Mouse (Mus musculus): ENCODE measurements around the gene Ksr2. TPM values are rescaled to one million over a fixed set of nuclear protein-coding genes. Genes with fewer than 3 reads are reported as not detected.

Ksr2 gene
- polyA plus RNA-seq, 1 experiment: 0.30 TPM

DNA sequence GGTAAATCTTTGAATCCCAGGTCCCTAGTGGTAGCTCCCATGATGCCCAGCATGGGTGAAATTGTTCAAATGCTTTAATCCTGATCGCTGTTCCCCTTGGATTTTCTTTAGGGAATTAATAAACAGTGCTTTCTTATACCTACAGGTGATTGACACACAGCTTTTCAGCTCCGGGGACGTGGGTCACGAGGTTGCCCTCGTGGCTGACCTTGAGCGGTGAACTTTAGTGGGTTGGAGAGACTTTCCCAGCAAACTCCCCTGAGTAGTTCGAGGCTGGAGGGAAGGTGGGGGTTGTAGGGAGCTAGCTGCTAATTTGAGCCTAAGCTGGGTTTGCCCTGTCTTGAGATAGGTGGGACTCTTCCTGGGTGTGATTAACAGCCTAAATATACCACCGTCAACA is 41.7 kb downstream of the Ksr2 start:
- TF ChIP-seq CTCF (IDR thresholded peaks at IDR 0.05; ENCODE audit: extremely low read depth, insufficient read depth, insufficient read length, insufficient replicate concordance): no peak
- 83% methylated on average over 8 of the region's 8 CpGs for WGBS
- no peak for DNase-seq (ENCODE audit: low read depth in 1 of 2, low spot score in 2 of 2)
- Histone ChIP-seq H3K27me3 (ENCODE audit: control insufficient read depth, insufficient read depth, low read length) (no peaks in the 10 kb centered on the region), H3K36me3 (ENCODE audit: control insufficient read depth, insufficient read depth, low read length) (no peaks in the 10 kb centered on the region), H3K4me1 (ENCODE audit: control insufficient read depth, insufficient read depth, insufficient read length) (no peaks in the 10 kb centered on the region), H3K4me3 (ENCODE audit: extremely low read depth, insufficient read depth, insufficient read length) (no peak overlapping the region), H3K27ac (ENCODE audit: insufficient read depth, low read length) (no peak overlapping the region)

DNA sequence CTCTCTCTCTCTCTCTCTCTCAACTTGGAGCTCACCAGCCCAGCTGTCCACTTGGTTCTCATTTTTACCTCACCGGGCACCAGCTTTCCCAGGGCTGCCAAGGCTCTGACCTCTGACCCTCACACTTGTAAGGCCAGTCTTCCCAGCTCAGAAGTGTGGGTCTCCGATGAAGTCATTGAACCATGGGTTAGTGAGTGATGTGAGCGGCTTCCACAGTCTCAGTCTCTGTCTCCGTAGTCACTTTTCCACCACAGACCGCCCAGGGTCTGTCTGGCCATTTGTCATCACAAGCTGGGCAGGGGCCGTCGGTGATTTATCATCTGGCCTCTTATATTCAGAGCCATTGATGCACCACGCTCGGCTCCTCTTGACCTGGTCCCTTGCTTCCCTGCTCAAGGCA is 43.3 kb downstream of the Ksr2 start:
- Histone ChIP-seq H3K27ac (ENCODE audit: insufficient read depth, low read length) (no peak overlapping the region), H3K36me3 (ENCODE audit: control insufficient read depth, insufficient read depth, low read length) (no peaks in the 10 kb centered on the region), H3K4me1 (ENCODE audit: control insufficient read depth, insufficient read depth, insufficient read length) (no peaks in the 10 kb centered on the region), H3K4me3 (ENCODE audit: extremely low read depth, insufficient read depth, insufficient read length) (no peak overlapping the region), H3K27me3 (ENCODE audit: control insufficient read depth, insufficient read depth, low read length) (no peaks in the 10 kb centered on the region)
- 92% methylated on average over 9 of the region's 9 CpGs for WGBS
- no peak for DNase-seq (ENCODE audit: low read depth in 1 of 2, low spot score in 2 of 2)
- TF ChIP-seq CTCF (IDR thresholded peaks at IDR 0.05; ENCODE audit: extremely low read depth, insufficient read depth, insufficient read length, insufficient replicate concordance): no peak
- TF ChIP-seq POLR2A (IDR thresholded peaks at IDR 0.05; ENCODE audit: low read depth, low read length): no peak

DNA sequence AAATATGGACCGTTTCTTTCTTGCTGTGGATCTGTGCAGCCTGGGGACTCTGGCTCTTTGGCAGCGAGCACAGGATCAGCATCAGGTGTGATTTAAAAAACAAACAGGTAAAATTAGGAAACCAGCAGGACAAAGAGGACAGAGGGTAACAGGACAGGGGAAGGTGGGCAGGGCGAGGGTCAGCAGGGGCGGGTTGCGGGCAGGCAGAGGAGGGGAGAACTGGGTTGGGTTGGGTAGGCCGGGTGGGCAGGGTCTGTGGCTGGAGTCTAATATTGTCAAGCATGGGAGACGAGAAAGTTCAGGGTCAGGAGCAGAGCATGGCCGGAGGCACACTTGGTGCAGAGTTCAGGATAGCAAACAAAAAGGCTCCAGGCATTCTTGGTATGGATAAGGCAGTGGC is 43.8 kb downstream of the Ksr2 start:
- Histone ChIP-seq H3K4me1 (ENCODE audit: control insufficient read depth, insufficient read depth, insufficient read length) (no peaks in the 10 kb centered on the region), H3K36me3 (ENCODE audit: control insufficient read depth, insufficient read depth, low read length) (no peaks in the 10 kb centered on the region), H3K27me3 (ENCODE audit: control insufficient read depth, insufficient read depth, low read length) (no peaks in the 10 kb centered on the region), H3K4me3 (ENCODE audit: extremely low read depth, insufficient read depth, insufficient read length) (no peak overlapping the region), H3K27ac (ENCODE audit: insufficient read depth, low read length) (no peak overlapping the region)
- DNase-seq (ENCODE audit: low read depth in 1 of 2, low spot score in 2 of 2): no peak
- WGBS: 90% methylated on average over 8 of the region's 8 CpGs
- TF ChIP-seq CTCF (IDR thresholded peaks at IDR 0.05; ENCODE audit: extremely low read depth, insufficient read depth, insufficient read length, insufficient replicate concordance) (no peak), POLR2A (IDR thresholded peaks at IDR 0.05; ENCODE audit: low read depth, low read length) (no peak)

DNA sequence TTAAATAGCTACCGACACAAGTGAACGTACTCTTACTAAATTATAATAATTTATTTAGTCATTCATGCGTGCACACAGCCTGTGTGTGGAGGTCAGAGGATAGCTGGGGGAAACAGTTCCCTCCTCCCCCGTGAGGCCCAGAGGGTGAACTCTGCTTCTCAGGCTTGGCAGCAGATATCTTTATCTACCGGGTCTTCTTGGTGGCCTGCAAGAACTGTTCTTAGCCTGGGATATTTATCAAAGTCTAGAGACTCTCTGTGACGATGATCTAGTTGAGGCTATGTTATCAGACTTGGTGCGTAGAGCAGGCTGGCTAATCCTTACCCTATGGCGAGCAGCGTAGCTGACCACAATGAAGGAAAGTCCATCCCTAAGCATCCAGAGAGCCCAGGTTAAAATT is 45.1 kb downstream of the Ksr2 start:
- no peak overlapping the region for H3K4me3 ChIP-seq (ENCODE audit: extremely low read depth, insufficient read depth, insufficient read length)
- no peaks in the 10 kb centered on the region for H3K27me3 ChIP-seq (ENCODE audit: control insufficient read depth, insufficient read depth, low read length)
- no peaks in the 10 kb centered on the region for H3K4me1 ChIP-seq (ENCODE audit: control insufficient read depth, insufficient read depth, insufficient read length)
- TF ChIP-seq POLR2A (IDR thresholded peaks at IDR 0.05; ENCODE audit: low read depth, low read length): no peak
- no peak for TF ChIP-seq CTCF (IDR thresholded peaks at IDR 0.05; ENCODE audit: extremely low read depth, insufficient read depth, insufficient read length, insufficient replicate concordance)
- 77% methylated on average over 9 of the region's 9 CpGs for WGBS
- H3K27ac ChIP-seq (ENCODE audit: insufficient read depth, low read length): no peak overlapping the region
- no peak for DNase-seq (ENCODE audit: low read depth in 1 of 2, low spot score in 2 of 2)
- H3K36me3 ChIP-seq (ENCODE audit: control insufficient read depth, insufficient read depth, low read length): no peaks in the 10 kb centered on the region

- H3K4me3 ChIP-seq (ENCODE audit: extremely low read depth, insufficient read depth, insufficient read length): no peak overlapping the region
- no peaks in the 10 kb centered on the region for H3K4me1 ChIP-seq (ENCODE audit: control insufficient read depth, insufficient read depth, insufficient read length)
- no peak for DNase-seq (ENCODE audit: low read depth in 1 of 2, low spot score in 2 of 2)
- TF ChIP-seq CTCF (IDR thresholded peaks at IDR 0.05; ENCODE audit: extremely low read depth, insufficient read depth, insufficient read length, insufficient replicate concordance) (no peak), POLR2A (IDR thresholded peaks at IDR 0.05; ENCODE audit: low read depth, low read length) (no peak)
- no peaks in the 10 kb centered on the region for H3K36me3 ChIP-seq (ENCODE audit: control insufficient read depth, insufficient read depth, low read length)
- H3K27me3 ChIP-seq (ENCODE audit: control insufficient read depth, insufficient read depth, low read length): no peaks in the 10 kb centered on the region
- H3K27ac ChIP-seq (ENCODE audit: insufficient read depth, low read length): no peak overlapping the region
- 90% methylated on average over 14 of the region's 14 CpGs for WGBS
Measured at GRCm38 (mm10) chr5:117460261-117460660, 46.5 kb downstream of the Ksr2 start.

GRCm38 (mm10) chr5:117467052-117467451 is 53.3 kb downstream of the Ksr2 start:
- no peaks in the 10 kb centered on the region for H3K36me3 ChIP-seq (ENCODE audit: control insufficient read depth, insufficient read depth, low read length)
- no peak overlapping the region for H3K27ac ChIP-seq (ENCODE audit: insufficient read depth, low read length)
- WGBS: 56% methylated on average over 12 of the region's 12 CpGs
- TF ChIP-seq POLR2A (IDR thresholded peaks at IDR 0.05; ENCODE audit: low read depth, low read length) (no peak), CTCF (IDR thresholded peaks at IDR 0.05; ENCODE audit: extremely low read depth, insufficient read depth, insufficient read length, insufficient replicate concordance) (no peak)
- DNase-seq (ENCODE audit: low read depth in 1 of 2, low spot score in 2 of 2): no peak
- H3K27me3 ChIP-seq (ENCODE audit: control insufficient read depth, insufficient read depth, low read length): no peaks in the 10 kb centered on the region
- no peaks in the 10 kb centered on the region for H3K4me1 ChIP-seq (ENCODE audit: control insufficient read depth, insufficient read depth, insufficient read length)
- H3K4me3 ChIP-seq (ENCODE audit: extremely low read depth, insufficient read depth, insufficient read length): no peak overlapping the region

GRCm38 (mm10) chr5:117468961-117469360 is 55.2 kb downstream of the Ksr2 start:
- no peak for DNase-seq (ENCODE audit: low read depth in 1 of 2, low spot score in 2 of 2)
- Histone ChIP-seq H3K27ac (ENCODE audit: insufficient read depth, low read length) (no peak overlapping the region), H3K4me1 (ENCODE audit: control insufficient read depth, insufficient read depth, insufficient read length) (no peaks in the 10 kb centered on the region), H3K27me3 (ENCODE audit: control insufficient read depth, insufficient read depth, low read length) (no peaks in the 10 kb centered on the region), H3K4me3 (ENCODE audit: extremely low read depth, insufficient read depth, insufficient read length) (no peak overlapping the region), H3K36me3 (ENCODE audit: control insufficient read depth, insufficient read depth, low read length) (no peaks in the 10 kb centered on the region)
- WGBS: 75% methylated on average over 4 of the region's 4 CpGs
- TF ChIP-seq CTCF (IDR thresholded peaks at IDR 0.05; ENCODE audit: extremely low read depth, insufficient read depth, insufficient read length, insufficient replicate concordance) (no peak), POLR2A (IDR thresholded peaks at IDR 0.05; ENCODE audit: low read depth, low read length) (no peak)

Data from spleen, adult 2 months (tissue).